Mouse (Mus musculus) heart, embryonic 11.5 days (tissue): ENCODE measurements at regions not wholly inside any gene's neighbourhood (a gene's known extent, or its start where the extent isn't known, plus 50 kb on each side); places are given as distances from the start of the nearest gene placed in this dataset.

Source experiments
- ATAC-seq: fragments of 200-750 bp; cut with Nextera tagmentation; replicated peaks from 2 replicates; pipeline ENCODE4 v1.8.0; 2017; ENCODE audit warnings: moderate library complexity; ENCODE audit not compliant: insufficient number of reproducible peaks, low FRiP score, low TSS enrichment
- H3K27ac ChIP-seq: fragments of 300-500 bp; sonication (generic); 2 replicates; pipeline ENCODE4 v1.5.1; 2014; ENCODE audit warnings: mild to moderate bottlenecking, low read depth, low read length
- H3K27me3 ChIP-seq: fragments of 300-500 bp; sonication (generic); 2 replicates; pipeline ENCODE4 v1.6.1; 2014; ENCODE audit warnings: mild to moderate bottlenecking, low read length, mixed read lengths; ENCODE audit not compliant: control insufficient read depth, insufficient read depth
- H3K36me3 ChIP-seq: fragments of 300-500 bp; sonication (generic); 2 replicates; pipeline ENCODE4 v1.6.1; 2014; ENCODE audit warnings: mild to moderate bottlenecking, low read length, moderate library complexity, mixed read lengths; ENCODE audit not compliant: control insufficient read depth, insufficient read depth
- H3K4me1 ChIP-seq: fragments of 300-500 bp; sonication (generic); 2 replicates; pipeline ENCODE4 v1.6.1; 2014; ENCODE audit warnings: low read length; ENCODE audit not compliant: control insufficient read depth, insufficient read depth
- H3K4me2 ChIP-seq: fragments of 300-500 bp; sonication (generic); 2 replicates; pipeline ENCODE4 v1.6.1; 2014; ENCODE audit warnings: mild to moderate bottlenecking, moderate library complexity
- H3K4me3 ChIP-seq: fragments of 300-500 bp; sonication (generic); 2 replicates; pipeline ENCODE4 v1.5.1; 2014; ENCODE audit warnings: low read depth, low read length
- H3K9ac ChIP-seq: fragments of 300-500 bp; sonication (generic); 2 replicates; pipeline ENCODE4 v1.6.1; 2014; ENCODE audit warnings: mild to moderate bottlenecking, low read depth, low read length, moderate library complexity
- H3K9me3 ChIP-seq: fragments of 300-500 bp; sonication (generic); replicated peaks from 2 replicates; pipeline ENCODE4 v1.6.1; 2016; ENCODE audit warnings: low read length; ENCODE audit not compliant: control insufficient read depth
- WGBS: fragments of 180-500 bp; shearing (Covaris S2); extraction: QIAGEN DNeasy Blood & Tissue Kit; methylation state at CpG from one replicate; pipeline ENCODE4 v1.1.7; 2014; ENCODE audit not compliant: insufficient replicate concordance; 5-methylcytosine and 5-hydroxymethylcytosine counted together

DNA sequence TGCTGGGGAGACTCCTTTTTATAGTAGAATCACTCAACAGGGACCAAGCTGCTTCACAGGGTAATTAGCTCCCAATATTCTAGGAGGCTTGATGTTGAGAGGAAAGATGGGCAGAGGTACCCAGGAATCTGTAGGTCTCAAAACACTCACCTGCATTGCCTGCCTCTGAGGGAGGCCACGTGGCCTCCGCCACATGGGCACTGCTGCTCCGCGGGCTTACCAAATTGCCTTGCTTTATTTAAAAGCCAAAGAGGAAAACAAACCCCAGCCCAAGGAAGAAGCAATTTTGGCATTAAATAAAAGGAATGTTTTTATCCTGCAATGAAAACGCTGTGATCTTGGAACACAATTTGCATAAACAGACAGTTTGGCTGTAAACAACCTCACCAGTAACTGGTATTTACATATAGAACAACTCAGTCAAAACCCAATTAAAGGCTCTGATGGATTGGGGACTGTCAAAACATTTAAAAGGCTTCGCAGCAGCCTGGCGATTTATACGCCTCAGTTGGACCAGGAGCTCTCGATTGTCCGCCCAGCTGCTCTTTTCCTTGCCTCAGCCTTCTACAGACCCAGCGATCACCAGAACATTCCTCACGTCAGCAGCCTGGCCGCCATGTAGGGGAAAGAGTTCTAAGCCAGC, 259.3 kb upstream of the Kdm8 start:
- Histone ChIP-seq H3K27ac (no peak overlapping the region), H3K9me3 (no peaks in the 10 kb centered on the region), H3K9ac (no peak overlapping the region), H3K4me2 (no peak overlapping the region), H3K27me3 (no peaks in the 10 kb centered on the region), H3K4me1 (no peaks in the 10 kb centered on the region), H3K36me3 (no peaks in the 10 kb centered on the region), H3K4me3 (no peak overlapping the region)
- ATAC-seq = no peak
- 83% methylated on average over 13 of the region's 13 CpGs for WGBS

DNA sequence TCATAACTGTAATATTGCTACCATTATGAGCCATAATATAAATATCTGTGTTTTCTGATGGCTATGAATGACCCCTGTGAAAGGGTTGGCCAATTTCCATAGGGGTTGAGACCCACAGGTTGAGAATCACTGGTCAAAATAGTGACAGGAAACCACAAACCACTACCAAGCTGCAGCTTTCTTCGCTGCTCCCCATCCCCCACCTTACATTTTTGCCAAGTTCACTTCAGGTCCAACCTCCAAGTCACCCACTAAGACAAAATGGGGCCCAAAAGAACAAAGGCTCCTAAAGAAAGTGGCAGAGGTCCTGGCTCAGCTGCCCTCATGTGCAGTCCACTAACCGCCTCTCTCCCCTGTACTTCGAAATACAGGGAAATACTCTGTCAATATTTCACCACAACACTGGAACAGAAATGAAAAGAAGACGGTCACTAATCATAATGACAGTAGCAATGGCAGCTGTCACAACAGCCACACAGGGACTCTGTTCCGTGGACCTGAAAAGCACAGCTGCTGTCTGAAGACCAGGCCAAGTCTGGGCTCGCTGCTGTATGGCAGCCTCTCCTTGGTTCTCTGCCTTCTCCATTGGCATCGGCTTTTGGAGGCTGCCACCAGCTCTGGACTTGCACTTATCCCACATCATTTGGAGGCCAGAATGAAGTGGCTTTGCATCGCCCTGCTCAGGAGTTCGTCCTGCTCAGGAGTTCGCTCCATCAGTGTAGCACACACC, 257.3 kb upstream of the Kdm8 start:
- Histone ChIP-seq H3K9me3 (no peaks in the 10 kb centered on the region), H3K36me3 (no peaks in the 10 kb centered on the region), H3K9ac (no peak overlapping the region), H3K4me2 (no peak overlapping the region), H3K27ac (no peak overlapping the region), H3K4me1 (no peaks in the 10 kb centered on the region), H3K27me3 (no peaks in the 10 kb centered on the region), H3K4me3 (no peak overlapping the region)
- no peak for ATAC-seq
- WGBS = 84% methylated on average over 10 of the region's 10 CpGs

GRCm38 (mm10) chr7:125188986-125189385, 255.5 kb upstream of the Kdm8 start:
- 73% methylated on average over 5 of the region's 5 CpGs for WGBS
- H3K36me3 ChIP-seq = no peaks in the 10 kb centered on the region
- H3K4me2 ChIP-seq = no peak overlapping the region
- ATAC-seq = no peak
- no peaks in the 10 kb centered on the region for H3K9me3 ChIP-seq
- H3K27ac ChIP-seq = no peak overlapping the region
- H3K4me3 ChIP-seq = no peak overlapping the region
- H3K9ac ChIP-seq = no peak overlapping the region
- H3K27me3 ChIP-seq = no peaks in the 10 kb centered on the region
- H3K4me1 ChIP-seq = no peaks in the 10 kb centered on the region

- 71% methylated on average over 6 of the region's 6 CpGs for WGBS
- no peak for ATAC-seq
- Histone ChIP-seq H3K4me2 (no peak overlapping the region), H3K4me3 (no peak overlapping the region), H3K9me3 (no peaks in the 10 kb centered on the region), H3K27ac (no peak overlapping the region), H3K27me3 (no peaks in the 10 kb centered on the region), H3K36me3 (no peaks in the 10 kb centered on the region), H3K4me1 (no peaks in the 10 kb centered on the region), H3K9ac (no peak overlapping the region)
These were observed 254.4 kb upstream of the Kdm8 start for GRCm38 (mm10) chr7:125190067-125190466.

GRCm38 (mm10) chr7:125191313-125191712, 253.2 kb upstream of the Kdm8 start:
- Histone ChIP-seq H3K36me3 (no peaks in the 10 kb centered on the region), H3K4me2 (no peak overlapping the region), H3K4me1 (no peaks in the 10 kb centered on the region), H3K27me3 (no peaks in the 10 kb centered on the region), H3K9ac (no peak overlapping the region), H3K4me3 (no peak overlapping the region), H3K27ac (no peak overlapping the region), H3K9me3 (no peaks in the 10 kb centered on the region)
- ATAC-seq = no peak

GRCm38 (mm10) chr7:125211346-125211973, 233.0 kb upstream of the Kdm8 start:
- 67% methylated on average over 6 of the region's 6 CpGs for WGBS
- H3K9me3 ChIP-seq = no peaks in the 10 kb centered on the region
- no peak overlapping the region for H3K4me3 ChIP-seq
- H3K27me3 ChIP-seq = no peaks in the 10 kb centered on the region
- ATAC-seq = no peak
- H3K27ac ChIP-seq = no peak overlapping the region
- no peak overlapping the region for H3K9ac ChIP-seq
- H3K4me1 ChIP-seq = no peaks in the 10 kb centered on the region
- no peaks in the 10 kb centered on the region for H3K36me3 ChIP-seq
- no peak overlapping the region for H3K4me2 ChIP-seq

DNA sequence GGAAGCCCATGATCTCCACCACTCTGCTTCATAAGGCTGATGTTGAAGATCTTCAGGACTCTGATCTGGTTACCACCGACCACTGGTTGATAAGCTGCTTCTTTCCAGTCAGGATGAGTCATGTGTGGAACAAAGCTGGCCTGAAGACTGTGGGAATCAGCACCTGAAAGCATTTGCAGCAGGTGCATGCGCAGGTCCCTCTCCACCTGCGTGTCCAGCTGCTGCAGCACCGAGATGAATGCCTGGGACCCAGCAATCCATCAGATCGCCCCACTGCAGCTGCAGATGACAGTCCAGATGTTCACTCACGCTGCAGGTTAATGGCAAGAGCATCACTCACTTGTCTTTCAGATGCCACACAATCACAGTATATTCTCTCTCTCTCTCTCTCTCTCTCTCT, 230.4 kb upstream of the Kdm8 start:
- Histone ChIP-seq H3K9me3 (no peaks in the 10 kb centered on the region), H3K27me3 (no peaks in the 10 kb centered on the region), H3K9ac (no peak overlapping the region), H3K4me3 (no peak overlapping the region), H3K4me2 (no peak overlapping the region), H3K4me1 (no peaks in the 10 kb centered on the region), H3K27ac (no peak overlapping the region), H3K36me3 (no peaks in the 10 kb centered on the region)
- no peak for ATAC-seq
- 64% methylated on average over 6 of the region's 6 CpGs for WGBS

DNA sequence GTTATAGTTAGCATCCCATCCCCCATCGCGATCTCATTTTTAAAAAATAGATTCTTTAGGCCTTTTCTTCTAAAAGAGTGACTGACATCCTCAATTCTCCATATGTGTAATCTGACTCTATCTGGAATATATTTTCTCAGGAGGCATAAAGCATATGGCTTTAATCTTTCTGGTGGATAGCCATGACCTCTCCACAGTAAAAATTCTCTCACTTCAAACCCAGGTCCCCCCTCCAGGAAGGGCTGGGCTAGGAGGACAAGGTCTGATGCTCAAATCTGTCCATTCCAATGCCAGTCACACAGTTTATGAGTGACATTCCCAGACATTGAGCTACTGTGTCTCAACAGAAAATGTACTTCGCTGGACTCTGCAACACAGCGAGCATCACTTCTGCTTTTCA, 226.8 kb upstream of the Kdm8 start:
- Histone ChIP-seq H3K36me3 (no peaks in the 10 kb centered on the region), H3K4me3 (no peak overlapping the region), H3K27ac (no peak overlapping the region), H3K9me3 (no peaks in the 10 kb centered on the region), H3K4me1 (no peaks in the 10 kb centered on the region), H3K9ac (no peak overlapping the region), H3K4me2 (no peak overlapping the region), H3K27me3 (no peaks in the 10 kb centered on the region)
- ATAC-seq = no peak
- 79% methylated on average over 4 of the region's 4 CpGs for WGBS

- H3K9me3 ChIP-seq = no peaks in the 10 kb centered on the region
- H3K4me3 ChIP-seq = no peak overlapping the region
- ATAC-seq = no peak
- no peak overlapping the region for H3K4me2 ChIP-seq
- H3K9ac ChIP-seq = no peak overlapping the region
- H3K4me1 ChIP-seq = no peaks in the 10 kb centered on the region
- H3K27me3 ChIP-seq = no peaks in the 10 kb centered on the region
- H3K36me3 ChIP-seq = no peaks in the 10 kb centered on the region
- 75% methylated on average over 1 of the region's 1 CpGs for WGBS
- no peak overlapping the region for H3K27ac ChIP-seq
These were observed 221.8 kb upstream of the Kdm8 start for GRCm38 (mm10) chr7:125222684-125223083.
